Mouse (Mus musculus) left cerebral cortex, adult 2 months (tissue): ENCODE data around the gene Retreg1. TPM values are rescaled to one million over a fixed set of nuclear protein-coding genes. Genes with fewer than 3 reads are reported as not detected.

Source experiments
- DNase-seq, 2 experiments: peaks; one replicate each; pipeline ENCODE4 v3.0.0; 2021 to 2022; ENCODE audit warnings: low spot score in 2 of 2, mixed read lengths in 1 of 2; ENCODE audit errors: extremely low spot score in 1 of 2
- H3K27ac ChIP-seq: fragments of 200-600 bp; 2 replicates; pipeline ENCODE4 v1.8.1; 2022
- H3K4me3 ChIP-seq: fragments of 200-600 bp; 2 replicates; pipeline ENCODE4 v1.8.1; 2022
- CTCF ChIP-seq: fragments of 200-600 bp; IDR thresholded peaks from 2 replicates; pipeline ENCODE4 v1.8.1; 2022; ENCODE audit warnings: antibody characterized with exemption, mild to moderate bottlenecking, moderate library complexity
- intact Hi-C: fragments of 180-260 bp; cut with DNase I; formaldehyde crosslinking; loops from one replicate; pipeline ENCODE4 v1.15.1; 2025
- total RNA-seq, 2 experiments: library from RNA; stranded (reverse); gene quantifications; 2 replicates each; pipeline ENCODE4 v1.2.3; 2021

Retreg1 gene
- total RNA-seq, 2 experiments from 2014 or later: 32.8 to 32.9 TPM

- no peak for TF ChIP-seq CTCF
- intact Hi-C loops: loop anchor here (5.0 kb wide), 1 partner anchor 95 kb away; no protein-coding TSS in a partner anchor
- H3K27ac ChIP-seq: no peak overlapping the region
- H3K4me3 ChIP-seq: no peak overlapping the region
- no peak for DNase-seq
These were observed 36.1 kb upstream of the Retreg1 start for GRCm38 (mm10) chr15:25806878-25807277.

GRCm38 (mm10) chr15:25808677-25809460, 34.1 kb upstream of the Retreg1 start:
- TF ChIP-seq CTCF: no peak
- DNase-seq: no peak

GRCm38 (mm10) chr15:25809669-25810068, 33.3 kb upstream of the Retreg1 start:
- no peak overlapping the region for H3K27ac ChIP-seq
- intact Hi-C loops: loop anchor here (5.0 kb wide), 1 partner anchor 93 kb away; no protein-coding TSS in a partner anchor

More at GRCm38 (mm10) chr15:25808677-25809460, 34.1 kb upstream of the Retreg1 start:
- Histone ChIP-seq H3K4me3 (no peak overlapping the region), H3K27ac (no peak overlapping the region)
- intact Hi-C loops: loop anchor here (5.0 kb wide), 1 partner anchor 93 kb away; no protein-coding TSS in a partner anchor

GRCm38 (mm10) chr15:25811834-25812250, 31.1 kb upstream of the Retreg1 start:
- intact Hi-C loops: no loop called here
- no peak for DNase-seq
- Histone ChIP-seq H3K4me3 (no peak overlapping the region), H3K27ac (no peak overlapping the region)
- peak; percentile 49 for TF ChIP-seq CTCF

More at GRCm38 (mm10) chr15:25809669-25810068, 33.3 kb upstream of the Retreg1 start:
- DNase-seq: no peak
- no peak for TF ChIP-seq CTCF
- H3K4me3 ChIP-seq: no peak overlapping the region

- Histone ChIP-seq H3K27ac (no peak overlapping the region), H3K4me3 (no peak overlapping the region)
- DNase-seq: no peak
- intact Hi-C loops: no loop called here
- TF ChIP-seq CTCF: no peak
These were observed 30.5 kb upstream of the Retreg1 start for GRCm38 (mm10) chr15:25812479-25812878.

GRCm38 (mm10) chr15:25814535-25814934, 28.4 kb upstream of the Retreg1 start:
- H3K27ac ChIP-seq: no peak overlapping the region
- no peak overlapping the region for H3K4me3 ChIP-seq
- intact Hi-C loops: no loop called here
- no peak for TF ChIP-seq CTCF
- DNase-seq: no peak

GRCm38 (mm10) chr15:25817191-25817590, 25.8 kb upstream of the Retreg1 start:
- no peak overlapping the region for H3K27ac ChIP-seq
- no peak overlapping the region for H3K4me3 ChIP-seq
- no peak for TF ChIP-seq CTCF
- DNase-seq: no peak
- intact Hi-C loops: no loop called here

- Histone ChIP-seq H3K27ac (no peak overlapping the region), H3K4me3 (no peak overlapping the region)
- intact Hi-C loops: no loop called here
- no peak for DNase-seq
- no peak for TF ChIP-seq CTCF
These were observed 21.0 kb upstream of the Retreg1 start for GRCm38 (mm10) chr15:25821981-25822380.

- intact Hi-C loops: no loop called here
- Histone ChIP-seq H3K27ac (no peak overlapping the region), H3K4me3 (no peak overlapping the region)
- no peak for DNase-seq
- no peak for TF ChIP-seq CTCF
These were observed 20.3 kb upstream of the Retreg1 start for GRCm38 (mm10) chr15:25822656-25823055.

GRCm38 (mm10) chr15:25826531-25826961, 16.4 kb upstream of the Retreg1 start:
- DNase-seq: no peak
- Histone ChIP-seq H3K27ac (no peak overlapping the region), H3K4me3 (no peak overlapping the region)
- no peak for TF ChIP-seq CTCF
- intact Hi-C loops: loop anchor here (2.0 kb wide), 1 partner anchor 28 kb away; no protein-coding TSS in a partner anchor

GRCm38 (mm10) chr15:25828464-25828863, 14.5 kb upstream of the Retreg1 start:
- no peak for TF ChIP-seq CTCF
- H3K4me3 ChIP-seq: no peak overlapping the region
- intact Hi-C loops: no loop called here
- H3K27ac ChIP-seq: no peak overlapping the region
- no peak for DNase-seq

GRCm38 (mm10) chr15:25830426-25830825, 12.6 kb upstream of the Retreg1 start:
- H3K4me3 ChIP-seq: no peak overlapping the region
- intact Hi-C loops: no loop called here
- DNase-seq: no peak
- H3K27ac ChIP-seq: no peak overlapping the region
- TF ChIP-seq CTCF: no peak
